Mouse (Mus musculus) heart, embryonic 15.5 days (tissue): ENCODE results near the gene Lrrc8d. TPM values are rescaled to one million over a fixed set of nuclear protein-coding genes. Genes with fewer than 3 reads are reported as not detected.

Experiments
- ATAC-seq: fragments of 200-750 bp; cut with Nextera tagmentation; replicated peaks from 2 replicates; pipeline ENCODE4 v1.8.0; 2017; ENCODE audit warnings: low read depth, moderate TSS enrichment; ENCODE audit not compliant: insufficient number of reproducible peaks, insufficient read depth, low FRiP score
- H3K27ac ChIP-seq: fragments of 300-500 bp; sonication (generic); 2 replicates; pipeline ENCODE4 v1.5.1; 2015; ENCODE audit warnings: mild to moderate bottlenecking, inconsistent platforms
- H3K27me3 ChIP-seq: fragments of 300-500 bp; sonication (generic); 2 replicates; pipeline ENCODE4 v1.6.1; 2015; ENCODE audit warnings: inconsistent platforms
- H3K36me3 ChIP-seq: fragments of 300-500 bp; sonication (generic); 2 replicates; pipeline ENCODE4 v1.6.1; 2015; ENCODE audit warnings: mild to moderate bottlenecking, inconsistent platforms
- H3K4me1 ChIP-seq: fragments of 300-500 bp; sonication (generic); replicated peaks from 2 replicates; pipeline ENCODE4 v1.6.1; 2015; ENCODE audit warnings: inconsistent platforms
- H3K4me2 ChIP-seq: fragments of 300-500 bp; sonication (generic); 2 replicates; pipeline ENCODE4 v1.6.1; 2015; ENCODE audit warnings: inconsistent platforms, mild to moderate bottlenecking, moderate library complexity
- H3K4me3 ChIP-seq: fragments of 300-500 bp; sonication (generic); 2 replicates; pipeline ENCODE4 v1.5.1; 2015; ENCODE audit warnings: mild to moderate bottlenecking, inconsistent platforms
- H3K9ac ChIP-seq: fragments of 300-500 bp; sonication (generic); 2 replicates; pipeline ENCODE4 v1.6.1; 2015; ENCODE audit warnings: mild to moderate bottlenecking, inconsistent platforms
- H3K9me3 ChIP-seq: fragments of 300-500 bp; sonication (generic); replicated peaks from 2 replicates; pipeline ENCODE4 v1.6.1; 2016; ENCODE audit warnings: inconsistent platforms
- WGBS: fragments of 180-500 bp; shearing (Covaris S2); methylation state at CpG from one replicate; pipeline ENCODE4 v1.1.7; 2015; ENCODE audit warnings: mixed read lengths; 5-methylcytosine and 5-hydroxymethylcytosine counted together
- polyA plus RNA-seq: library from polyadenylated mRNA; unstranded; fragments of >200 nt; fragmentation: Nextera tagmentation; extraction: Ambion mirVana; gene quantifications from 2 replicates; pipeline ENCODE4 v1.2.1, GENCODE M21; 2015

Gene Lrrc8d
- polyA plus RNA-seq, 1 experiment from 2014 or later: 7.4 TPM

DNA sequence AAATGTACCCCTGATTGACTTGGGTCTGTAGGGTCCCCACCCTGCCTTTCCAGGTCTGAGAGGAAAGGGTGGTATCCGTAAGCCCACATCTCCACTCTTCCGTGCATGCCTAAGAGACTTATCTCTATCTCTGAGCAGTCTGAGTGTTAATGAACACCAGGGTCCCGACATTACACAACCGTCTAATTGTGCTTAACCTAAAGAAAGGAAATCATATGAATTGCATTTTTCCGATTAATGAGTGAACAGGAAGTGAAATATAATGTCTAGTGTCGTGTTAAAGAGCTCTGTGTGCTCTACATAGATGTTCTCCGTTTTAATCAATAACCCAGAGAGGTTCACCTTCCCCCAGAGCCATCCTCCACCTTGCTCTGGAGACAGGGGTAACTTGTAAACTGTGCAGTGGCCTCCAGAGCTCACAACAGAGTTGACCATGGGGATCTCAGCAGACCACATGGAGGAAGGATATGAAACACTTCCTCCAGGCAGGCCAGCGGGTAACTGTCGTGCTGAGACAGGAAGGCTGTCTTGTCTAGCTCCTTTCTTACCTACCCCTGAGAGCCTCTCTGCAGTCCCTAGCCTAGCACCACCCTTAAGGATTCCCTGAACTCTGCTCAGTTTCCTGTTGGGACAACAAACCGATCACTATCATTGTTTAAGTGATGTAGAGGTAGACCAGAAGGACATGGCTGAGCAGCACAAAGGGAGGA, 144.4 kb downstream of the Lrrc8d start:
- Histone ChIP-seq H3K27ac (no peak overlapping the region), H3K4me3 (no peak overlapping the region), H3K9me3 (no peaks in the 10 kb centered on the region), H3K36me3 (no peaks in the 10 kb centered on the region), H3K4me1 (peaks cover 3% of the 10 kb centered on the region), H3K4me2 (no peak overlapping the region), H3K9ac (no peak overlapping the region), H3K27me3 (no peaks in the 10 kb centered on the region)
- ATAC-seq: no peak
- WGBS: 78% methylated on average over 10 of the region's 10 CpGs

DNA sequence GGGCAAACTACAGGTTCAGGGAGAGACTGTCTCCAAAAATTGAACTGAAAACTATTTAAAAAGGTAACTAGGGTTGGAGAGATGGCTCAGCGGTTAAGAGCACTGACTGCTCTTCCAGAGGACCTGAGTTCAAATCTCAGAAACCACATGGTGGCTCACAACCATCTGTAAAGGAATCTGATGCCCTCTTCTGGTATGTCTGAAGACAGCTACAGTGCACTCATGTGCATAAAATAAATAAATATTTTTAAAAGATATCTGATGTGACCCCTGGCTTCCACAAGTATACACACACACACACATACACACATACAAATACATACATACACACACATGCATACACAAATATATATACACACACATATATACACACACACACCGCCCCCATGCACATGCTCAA, 145.3 kb downstream of the Lrrc8d start:
- H3K27me3 ChIP-seq: no peaks in the 10 kb centered on the region

DNA sequence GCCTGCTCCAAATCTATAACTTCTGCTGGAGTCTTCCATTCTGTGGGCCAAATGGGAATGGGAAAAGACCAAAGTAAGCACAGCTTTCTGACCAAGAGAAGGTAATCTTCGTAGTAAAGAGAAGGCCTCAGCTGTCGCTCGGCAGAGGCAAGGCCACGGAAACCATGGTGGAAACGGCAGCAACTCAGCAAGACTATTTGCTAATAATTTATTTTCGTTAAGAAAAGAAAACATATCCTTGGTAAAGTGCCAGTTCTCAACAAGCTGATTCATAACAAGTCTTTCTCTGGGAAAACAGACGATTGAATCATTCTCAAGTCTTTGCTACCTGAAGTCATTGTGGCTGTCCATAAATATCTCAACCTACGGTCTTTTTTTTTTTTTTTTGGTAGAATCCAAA, 148.0 kb downstream of the Lrrc8d start:
- no peak overlapping the region for H3K27ac ChIP-seq
- no peaks in the 10 kb centered on the region for H3K27me3 ChIP-seq
- H3K4me2 ChIP-seq: no peak overlapping the region
- H3K9me3 ChIP-seq: no peaks in the 10 kb centered on the region
- H3K4me3 ChIP-seq: no peak overlapping the region
- no peak overlapping the region for H3K9ac ChIP-seq
- H3K4me1 ChIP-seq: peaks cover 9% of the 10 kb centered on the region
- 78% methylated on average over 8 of the region's 8 CpGs for WGBS
- ATAC-seq: no peak
- H3K36me3 ChIP-seq: no peaks in the 10 kb centered on the region

More for the DNA sequence above, 145.3 kb downstream of the Lrrc8d start:
- H3K9me3 ChIP-seq: no peaks in the 10 kb centered on the region
- H3K9ac ChIP-seq: no peak overlapping the region
- no peak for ATAC-seq
- WGBS: 92% methylated on average over 2 of the region's 2 CpGs
- H3K4me2 ChIP-seq: no peak overlapping the region
- H3K4me3 ChIP-seq: no peak overlapping the region
- no peak overlapping the region for H3K27ac ChIP-seq
- peaks cover 9% of the 10 kb centered on the region for H3K4me1 ChIP-seq
- no peaks in the 10 kb centered on the region for H3K36me3 ChIP-seq

DNA sequence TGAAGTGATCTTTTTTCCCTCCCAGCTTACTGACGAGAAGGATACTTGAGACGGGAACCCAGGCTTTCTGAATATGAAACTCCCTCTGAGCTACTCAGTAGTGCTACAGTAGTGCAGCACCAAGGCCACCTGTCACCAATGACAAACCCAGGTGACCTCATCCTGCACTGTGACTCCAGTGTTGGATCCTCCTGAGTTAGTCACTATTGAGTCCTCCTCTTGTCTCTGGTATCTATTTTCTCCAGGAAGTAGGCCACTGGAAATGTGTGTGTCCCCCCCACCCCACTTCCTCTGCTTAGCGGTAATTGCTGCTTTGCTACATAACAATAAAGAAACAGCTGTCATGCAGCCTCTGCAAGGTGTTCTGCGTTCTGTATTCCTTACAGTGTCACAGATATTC, 149.5 kb downstream of the Lrrc8d start:
- 56% methylated on average over 4 of the region's 4 CpGs for WGBS
- Histone ChIP-seq H3K9me3 (no peaks in the 10 kb centered on the region), H3K27ac (no peak overlapping the region), H3K27me3 (no peaks in the 10 kb centered on the region), H3K36me3 (no peaks in the 10 kb centered on the region), H3K4me3 (no peak overlapping the region), H3K9ac (no peak overlapping the region), H3K4me1 (peaks cover 9% of the 10 kb centered on the region), H3K4me2 (no peak overlapping the region)
- no peak for ATAC-seq

DNA sequence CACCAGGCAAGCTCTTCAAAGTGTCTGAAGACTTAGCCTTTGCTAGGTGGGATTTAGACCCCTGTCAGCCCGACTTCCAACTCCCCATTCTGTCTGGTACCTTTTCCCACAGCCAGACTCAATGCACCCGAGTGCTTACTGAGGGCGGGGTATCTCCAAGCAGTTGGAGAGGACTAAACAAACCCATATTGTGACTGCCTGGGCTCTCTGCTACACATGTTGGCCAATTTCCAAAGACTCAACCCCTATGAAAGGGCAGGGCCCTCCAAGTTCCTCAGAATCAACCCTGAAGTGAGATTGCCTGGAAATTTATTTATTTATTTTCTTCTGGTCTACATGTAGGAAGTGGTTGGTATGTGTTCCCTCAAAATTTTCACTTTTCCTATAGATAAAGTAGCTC, 149.9 kb downstream of the Lrrc8d start:
- H3K36me3 ChIP-seq: no peaks in the 10 kb centered on the region
- no peaks in the 10 kb centered on the region for H3K9me3 ChIP-seq
- H3K4me2 ChIP-seq: no peak overlapping the region
- H3K27ac ChIP-seq: no peak overlapping the region
- peaks cover 9% of the 10 kb centered on the region for H3K4me1 ChIP-seq
- no peak overlapping the region for H3K4me3 ChIP-seq
- ATAC-seq: no peak
- H3K9ac ChIP-seq: no peak overlapping the region
- no peaks in the 10 kb centered on the region for H3K27me3 ChIP-seq
- 47% methylated on average over 3 of the region's 3 CpGs for WGBS

DNA sequence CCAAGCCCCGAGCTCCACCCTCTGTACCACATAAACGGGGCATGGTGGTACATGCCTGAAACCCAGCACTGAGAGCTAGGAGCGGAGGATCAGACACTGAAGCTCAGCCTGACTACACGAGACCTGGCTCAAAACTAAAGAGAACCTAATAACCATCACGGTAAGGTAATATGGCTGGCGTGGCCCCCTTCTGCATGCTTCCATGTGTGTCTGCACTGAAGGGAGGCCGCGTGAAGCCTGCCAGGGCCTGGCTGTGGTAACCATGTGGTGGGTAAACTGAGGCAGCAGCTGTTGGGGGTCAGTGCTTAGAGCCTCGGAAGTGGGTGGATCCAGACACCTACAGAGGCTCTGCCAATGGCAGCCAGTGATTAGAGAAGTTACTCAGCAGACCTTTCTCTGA, 153.5 kb downstream of the Lrrc8d start:
- H3K9me3 ChIP-seq: no peaks in the 10 kb centered on the region
- no peak for ATAC-seq
- no peak overlapping the region for H3K27ac ChIP-seq
- 81% methylated on average over 9 of the region's 9 CpGs for WGBS
- H3K27me3 ChIP-seq: no peaks in the 10 kb centered on the region
- no peak overlapping the region for H3K9ac ChIP-seq
- no peaks in the 10 kb centered on the region for H3K36me3 ChIP-seq
- no peak overlapping the region for H3K4me2 ChIP-seq
- H3K4me3 ChIP-seq: no peak overlapping the region
- H3K4me1 ChIP-seq: peaks cover 9% of the 10 kb centered on the region

DNA sequence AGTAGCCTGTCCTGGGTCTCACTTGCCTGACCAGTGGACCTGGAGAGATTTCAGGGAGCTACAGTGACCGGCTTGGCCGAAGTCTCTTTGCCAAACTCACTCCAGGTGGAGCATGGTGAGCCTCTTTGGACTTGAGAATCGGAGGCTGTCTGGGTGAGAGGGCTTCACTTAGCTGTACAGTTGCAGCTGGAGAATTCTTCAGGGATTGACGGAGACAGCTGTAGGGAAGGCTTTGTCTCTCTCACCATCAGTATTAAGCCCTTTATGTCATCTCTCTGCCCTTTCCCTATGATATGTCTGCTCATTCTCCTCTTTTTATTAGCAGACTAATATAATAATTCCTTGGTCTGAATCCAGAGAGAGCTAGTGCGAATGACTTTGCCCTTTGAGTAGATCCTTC, 157.7 kb downstream of the Lrrc8d start:
- Histone ChIP-seq H3K27me3 (no peaks in the 10 kb centered on the region), H3K9me3 (no peaks in the 10 kb centered on the region), H3K4me3 (no peak overlapping the region), H3K27ac (no peak overlapping the region), H3K4me1 (no peaks in the 10 kb centered on the region; the same call in 1 of the 2 replicates), H3K9ac (no peak overlapping the region), H3K4me2 (no peak overlapping the region), H3K36me3 (no peaks in the 10 kb centered on the region)
- ATAC-seq: no peak
- 79% methylated on average over 5 of the region's 5 CpGs for WGBS

DNA sequence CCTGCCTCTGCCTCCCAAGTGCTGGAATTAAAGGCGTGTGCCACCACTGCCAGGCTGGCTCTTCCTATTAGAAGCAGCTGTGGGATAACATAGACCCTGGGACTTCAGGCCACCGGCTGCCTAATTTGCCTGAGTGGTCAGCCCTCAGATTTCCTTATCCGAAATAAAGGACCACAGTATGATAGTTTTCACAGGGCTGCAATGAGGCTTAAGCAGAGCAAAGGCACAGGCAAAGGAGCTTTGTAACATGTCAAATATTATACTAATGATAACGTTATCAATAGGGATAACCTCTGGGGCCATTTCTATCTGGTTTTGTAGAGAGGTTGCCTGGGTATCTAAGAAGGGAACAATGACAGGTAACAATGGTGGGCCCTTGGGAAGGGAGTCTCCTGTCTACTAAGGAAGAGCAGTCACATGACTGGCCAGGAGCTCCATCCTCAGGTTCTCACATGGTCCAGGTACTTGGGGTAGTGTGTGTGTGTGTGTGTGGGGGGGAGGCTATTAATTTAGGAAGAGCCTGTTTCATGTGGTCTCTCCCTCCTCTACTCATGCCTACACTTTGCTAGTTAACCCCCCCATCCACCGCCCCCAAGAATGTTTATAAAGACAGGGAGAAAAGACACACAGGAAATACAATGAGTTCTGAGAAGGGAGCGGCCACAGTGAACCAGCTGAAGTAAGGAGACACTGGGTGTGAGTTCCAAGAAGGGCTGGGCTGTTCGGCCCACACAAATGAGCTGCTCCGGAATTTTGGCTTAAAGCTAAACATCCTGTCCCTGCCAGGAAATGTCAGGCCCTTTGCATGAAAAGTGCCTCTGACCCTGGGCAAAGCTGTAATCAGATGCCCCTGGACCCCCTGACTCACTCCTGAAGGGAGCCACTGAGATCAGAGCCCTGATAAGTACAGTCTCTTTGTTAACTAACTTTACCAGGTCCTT, 159.3 kb downstream of the Lrrc8d start:
- H3K4me1 ChIP-seq: no peaks in the 10 kb centered on the region; the same call in 1 of the 2 replicates
- no peaks in the 10 kb centered on the region for H3K27me3 ChIP-seq
- H3K4me3 ChIP-seq: no peak overlapping the region
- H3K9ac ChIP-seq: no peak overlapping the region
- no peaks in the 10 kb centered on the region for H3K9me3 ChIP-seq
- no peak overlapping the region for H3K27ac ChIP-seq
- ATAC-seq: no peak; the same call in 1 of the 2 replicates
- 59% methylated on average over 8 of the region's 8 CpGs for WGBS
- H3K36me3 ChIP-seq: no peaks in the 10 kb centered on the region
- no peak overlapping the region for H3K4me2 ChIP-seq

DNA sequence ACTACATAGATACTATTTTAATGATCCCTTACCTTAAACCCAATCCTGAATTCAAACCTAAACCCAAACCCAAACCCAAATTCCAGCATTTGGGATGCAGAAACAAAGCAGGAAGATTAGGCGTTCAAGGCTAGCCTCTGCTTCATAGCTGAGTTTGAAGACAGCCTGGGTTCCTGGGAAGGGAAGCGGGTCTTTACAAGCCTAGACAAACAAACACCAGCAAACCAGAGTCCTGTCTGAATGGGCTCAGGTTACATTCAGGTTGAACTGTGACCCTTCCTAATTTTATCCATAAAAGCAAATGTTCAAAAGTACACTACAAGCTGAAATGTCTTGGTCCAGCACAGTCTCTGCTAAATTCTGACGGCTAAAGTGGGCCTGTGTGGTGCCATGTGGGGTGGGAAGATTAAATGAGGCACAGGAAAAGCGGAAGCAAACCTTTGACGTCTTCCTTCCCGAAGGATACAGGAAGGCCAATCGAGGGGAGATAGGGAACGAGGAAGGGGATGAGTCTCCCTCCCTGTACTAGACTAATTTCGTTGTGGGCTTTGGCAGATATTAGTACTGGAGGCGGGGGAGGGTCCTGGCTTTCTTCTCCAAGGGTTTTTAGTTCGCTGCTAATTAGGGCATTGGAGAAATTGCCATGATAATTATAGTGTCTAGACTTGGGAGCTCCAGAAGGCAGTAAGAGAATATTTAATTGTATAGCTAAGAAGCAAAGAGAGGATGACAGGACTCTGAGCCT, 160.1 kb downstream of the Lrrc8d start:
- no peak for ATAC-seq
- WGBS: 55% methylated on average over 11 of the region's 11 CpGs
- no peak overlapping the region for H3K27ac ChIP-seq

DNA sequence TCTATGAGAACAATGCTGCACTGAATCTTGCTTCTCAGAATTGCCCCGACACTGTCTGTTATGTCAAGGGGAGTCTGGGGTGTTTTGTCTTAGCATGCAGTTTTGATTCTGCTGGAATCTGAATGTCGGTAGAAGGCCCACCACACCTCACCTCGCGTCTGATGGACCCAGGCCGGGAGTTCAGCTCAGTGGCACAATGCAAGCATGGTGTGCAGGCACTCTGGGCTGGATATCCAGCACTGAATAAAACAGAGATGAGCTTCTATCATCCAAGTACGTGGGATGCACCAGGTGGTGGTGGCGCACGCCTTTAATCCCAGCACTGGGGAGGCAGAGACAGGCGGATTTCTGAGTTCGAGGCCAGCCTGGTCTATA, 160.7 kb downstream of the Lrrc8d start:
- 83% methylated on average over 10 of the region's 10 CpGs for WGBS
- no peak overlapping the region for H3K9ac ChIP-seq
- H3K4me3 ChIP-seq: no peak overlapping the region
- H3K27me3 ChIP-seq: no peaks in the 10 kb centered on the region
- no peak overlapping the region for H3K4me2 ChIP-seq
- H3K27ac ChIP-seq: no peak overlapping the region
- no peak for ATAC-seq
- no peaks in the 10 kb centered on the region for H3K36me3 ChIP-seq
- no peaks in the 10 kb centered on the region for H3K9me3 ChIP-seq
- no peaks in the 10 kb centered on the region; the same call in 1 of the 2 replicates for H3K4me1 ChIP-seq

More for the DNA sequence above, 160.1 kb downstream of the Lrrc8d start:
- H3K4me3 ChIP-seq: no peak overlapping the region
- H3K36me3 ChIP-seq: no peaks in the 10 kb centered on the region
- H3K4me1 ChIP-seq: no peaks in the 10 kb centered on the region; the same call in 1 of the 2 replicates
- H3K9ac ChIP-seq: no peak overlapping the region
- no peaks in the 10 kb centered on the region for H3K9me3 ChIP-seq
- H3K4me2 ChIP-seq: no peak overlapping the region
- H3K27me3 ChIP-seq: no peaks in the 10 kb centered on the region

DNA sequence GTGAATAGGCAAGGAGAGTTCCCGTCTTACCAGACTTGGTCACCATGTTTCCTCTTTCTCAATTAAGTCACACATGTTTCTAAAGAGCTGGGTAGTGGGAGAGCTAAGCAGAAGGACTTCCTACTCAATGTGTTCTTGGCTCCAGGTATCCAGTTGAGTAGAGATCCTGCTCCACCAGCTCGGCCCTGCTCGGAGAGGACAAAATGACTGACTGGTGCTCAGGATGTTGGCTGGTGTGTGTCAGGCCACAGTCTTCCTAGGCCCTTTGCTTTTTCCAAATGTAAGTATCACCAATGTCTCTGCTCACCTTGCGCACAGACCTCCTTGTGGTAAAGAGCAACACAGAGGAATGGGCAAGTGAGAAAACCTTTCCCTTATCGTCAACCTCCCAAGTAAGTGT, 161.8 kb downstream of the Lrrc8d start:
- WGBS: 86% methylated on average over 5 of the region's 5 CpGs
- Histone ChIP-seq H3K4me2 (no peak overlapping the region), H3K36me3 (no peaks in the 10 kb centered on the region), H3K4me3 (no peak overlapping the region), H3K9ac (no peak overlapping the region), H3K27ac (no peak overlapping the region), H3K27me3 (no peaks in the 10 kb centered on the region), H3K9me3 (no peaks in the 10 kb centered on the region), H3K4me1 (no peaks in the 10 kb centered on the region; the same call in 1 of the 2 replicates)
- no peak for ATAC-seq
